Mouse (Mus musculus): ENCODE measurements around the gene Lonrf2. TPM values are rescaled to one million over a fixed set of nuclear protein-coding genes. Genes with fewer than 3 reads are reported as not detected.

Lonrf2 gene
- polyA plus RNA-seq, 1 experiment from 2014 or later, result 8.0 TPM

DNA sequence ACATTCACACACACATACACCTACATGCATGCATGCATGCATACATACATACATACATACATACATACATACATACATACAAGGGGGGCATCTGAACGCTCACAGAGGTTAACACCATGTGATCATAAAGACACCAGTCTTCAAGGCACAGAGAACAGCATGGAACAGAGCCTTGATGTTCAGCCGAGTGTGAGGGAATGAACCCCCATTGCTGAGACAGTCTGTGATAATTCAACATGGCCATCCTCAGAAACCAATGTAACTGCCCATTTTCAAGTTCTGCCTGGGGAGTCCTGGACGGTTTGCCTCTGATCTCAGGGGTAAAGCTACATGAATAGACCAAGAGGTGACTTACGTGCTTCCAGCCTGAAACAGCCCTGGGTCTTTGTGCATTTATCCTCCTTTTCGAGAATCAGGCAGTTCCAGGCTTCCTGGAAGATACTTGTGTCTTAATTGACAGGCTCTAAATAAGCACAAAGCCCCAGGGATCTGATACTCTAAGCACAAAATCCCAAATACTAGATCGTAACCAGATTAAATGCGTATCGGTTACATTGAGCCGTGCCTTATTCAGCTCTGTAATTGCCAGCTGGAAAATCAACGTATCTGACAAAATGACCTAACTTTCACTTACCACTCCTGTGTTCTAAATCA lies 72.4 kb downstream of the Lonrf2 start:
- no peaks in the 10 kb centered on the region for H3K27me3 ChIP-seq (replicated peaks)
- WGBS, result 59% methylated on average over 10 of the region's 10 CpGs
- H3K4me2 ChIP-seq (replicated peaks), result no peak overlapping the region
- peaks cover 23% of the 10 kb centered on the region; the same call in 1 of the 2 replicates for H3K4me1 ChIP-seq
- H3K27ac ChIP-seq, result no peak overlapping the region
- H3K9ac ChIP-seq, result no peak overlapping the region
- H3K9me3 ChIP-seq, result no peaks in the 10 kb centered on the region
- H3K4me3 ChIP-seq, result no peak overlapping the region
- H3K36me3 ChIP-seq, result no peaks in the 10 kb centered on the region
- no peak for ATAC-seq (ENCODE audit: low FRiP score, low read depth)

- H3K9me3 ChIP-seq, result no peaks in the 10 kb centered on the region
- no peaks in the 10 kb centered on the region for H3K27me3 ChIP-seq (replicated peaks)
- 50% methylated on average over 9 of the region's 9 CpGs for WGBS
- H3K9ac ChIP-seq, result no peak overlapping the region
- no peak for ATAC-seq (ENCODE audit: low FRiP score, low read depth)
- H3K27ac ChIP-seq, result no peak overlapping the region
- H3K4me3 ChIP-seq, result no peak overlapping the region
- H3K4me1 ChIP-seq, result peaks cover 7% of the 10 kb centered on the region; the same call in 1 of the 2 replicates
- no peak overlapping the region for H3K4me2 ChIP-seq (replicated peaks)
- H3K36me3 ChIP-seq, result no peaks in the 10 kb centered on the region
Measured at GRCm38 (mm10) chr1:38760424-38760823, 76.1 kb downstream of the Lonrf2 start.

- 79% methylated on average over 5 of the region's 5 CpGs for WGBS
- Histone ChIP-seq H3K36me3 (no peaks in the 10 kb centered on the region), H3K27me3 (replicated peaks) (no peaks in the 10 kb centered on the region), H3K4me2 (replicated peaks) (no peak overlapping the region), H3K9ac (no peak overlapping the region), H3K4me1 (0 out of 2 replicates have a peak, but pooled peaks cover 4% of the 10 kb centered on the region), H3K9me3 (no peaks in the 10 kb centered on the region), H3K27ac (no peak overlapping the region), H3K4me3 (no peak overlapping the region)
- ATAC-seq (ENCODE audit: low FRiP score, low read depth), result no peak
Measured at GRCm38 (mm10) chr1:38757791-38758403, 78.6 kb downstream of the Lonrf2 start.

- Histone ChIP-seq H3K4me3 (no peak overlapping the region), H3K36me3 (no peaks in the 10 kb centered on the region), H3K27ac (no peak overlapping the region), H3K9ac (no peak overlapping the region), H3K4me2 (replicated peaks) (no peak overlapping the region), H3K27me3 (replicated peaks) (no peaks in the 10 kb centered on the region), H3K4me1 (no peaks in the 10 kb centered on the region), H3K9me3 (no peaks in the 10 kb centered on the region)
- WGBS, result 27% methylated on average over 1 of the region's 1 CpGs
- ATAC-seq (ENCODE audit: low FRiP score, low read depth), result no peak
Measured at GRCm38 (mm10) chr1:38743863-38744262, 92.6 kb downstream of the Lonrf2 start.

Other genes starting within 250 kb of the Lonrf2 start
- 37.7 and 38.8 TPM in 2 replicates for gene Aff3, start 171.8 kb downstream of the Lonrf2 start, polyA plus RNA-seq (2016; fragmentation: Nextera tagmentation; extraction: Ambion mirVana)
- 29.4 and 32.7 TPM in 2 replicates for gene Chst10, start 61.5 kb upstream of the Lonrf2 start, polyA plus RNA-seq (2016; fragmentation: Nextera tagmentation; extraction: Ambion mirVana)
- 5.3 and 5.9 TPM in 2 replicates for gene Nms, start 102.4 kb upstream of the Lonrf2 start, polyA plus RNA-seq (2016; fragmentation: Nextera tagmentation; extraction: Ambion mirVana)
- 170 and 175 TPM in 2 replicates for gene Pdcl3, start 148.9 kb upstream of the Lonrf2 start, polyA plus RNA-seq (2016; fragmentation: Nextera tagmentation; extraction: Ambion mirVana)